Mouse (Mus musculus): Measurements from ENCODE around the gene Ttll12. TPM values are rescaled to one million over a fixed set of nuclear protein-coding genes. Genes with fewer than 3 reads are reported as not detected.

Ttll12 gene
- total RNA-seq, 4 experiments from 2014 or later, result 9.5 to 13.3 (median 11.7) TPM

GRCm38 (mm10) chr15:83593702-83594512 is 1.1 kb downstream of the Ttll12 start:
- no peak for DNase-seq (ENCODE audit: low spot score in 2 of 2)

- DNase-seq (ENCODE audit: low spot score in 2 of 2), result no peak
Observed at GRCm38 (mm10) chr15:83593189-83593585, 1.8 kb downstream of the Ttll12 start.

DNA sequence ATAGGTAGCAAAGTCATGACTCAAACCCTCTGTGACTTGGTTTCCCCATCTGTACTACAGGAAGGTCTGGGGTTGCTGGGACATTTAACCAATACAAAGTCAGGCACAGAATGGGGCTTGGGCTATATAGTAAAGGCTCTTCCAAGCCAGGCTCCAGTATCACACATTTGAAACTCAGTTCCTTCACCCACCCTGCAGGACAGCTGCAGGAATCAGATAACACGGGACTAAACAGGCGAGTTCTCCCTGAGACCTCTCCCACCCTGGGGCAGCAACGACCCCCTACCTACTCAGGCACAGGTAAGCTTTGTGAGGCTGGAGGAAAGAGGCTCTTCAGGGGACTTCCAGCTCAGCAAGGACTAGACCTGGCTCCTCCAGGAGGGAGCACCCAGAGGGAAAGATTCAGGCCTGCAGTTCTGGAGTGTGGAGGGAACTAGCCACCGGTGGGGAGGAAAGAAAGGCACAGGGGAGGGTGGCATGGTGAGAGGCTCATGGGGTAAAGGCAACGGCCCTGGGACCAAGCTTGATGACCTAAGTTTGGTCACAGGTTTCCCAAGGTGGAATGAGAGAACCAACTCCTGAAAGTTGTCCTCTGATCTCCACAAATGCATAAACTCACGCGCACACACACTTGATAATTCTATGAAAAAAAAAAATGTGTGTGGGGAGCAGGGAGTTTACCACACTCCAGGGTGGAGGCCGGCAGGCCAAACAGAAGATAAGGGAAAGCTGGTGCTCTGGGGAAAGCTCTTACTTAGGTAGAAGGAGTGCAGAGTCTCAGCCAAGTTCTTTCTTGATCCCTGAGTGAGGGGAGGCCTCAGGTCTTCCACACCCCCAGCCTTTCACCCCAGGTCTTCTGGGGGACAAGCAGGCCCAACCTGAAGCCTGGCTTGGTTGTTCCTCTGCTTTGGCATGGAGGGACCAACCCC is 2.4 kb downstream of the Ttll12 start:
- no peak for DNase-seq (ENCODE audit: low spot score in 2 of 2)

DNA sequence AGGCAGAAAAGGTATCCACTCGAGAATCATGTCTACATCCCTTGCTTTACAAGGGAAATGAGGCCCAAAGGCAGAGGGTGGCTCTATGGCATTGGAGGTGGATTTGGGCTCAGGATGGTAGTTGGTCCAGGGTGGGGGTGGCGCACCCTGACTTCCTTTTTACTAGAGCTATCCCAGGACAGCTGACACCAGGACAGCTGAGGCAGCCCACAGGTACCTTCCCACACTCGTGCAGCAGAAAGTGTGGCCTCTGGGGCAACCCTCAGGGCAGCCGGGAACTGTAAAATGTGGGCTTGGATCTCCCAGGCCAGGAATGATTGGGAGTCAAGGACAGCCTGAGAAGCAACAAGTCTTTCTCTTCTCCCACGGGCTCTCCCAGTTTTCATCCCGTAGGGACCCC is 3.2 kb downstream of the Ttll12 start:
- DNase-seq (ENCODE audit: low spot score in 2 of 2), result no peak

- no peak for DNase-seq (ENCODE audit: low spot score in 2 of 2)
Observed at GRCm38 (mm10) chr15:83590841-83591240, 4.1 kb downstream of the Ttll12 start.

- DNase-seq (ENCODE audit: low spot score in 2 of 2), result no peak
Observed at GRCm38 (mm10) chr15:83584741-83585220, 10.2 kb downstream of the Ttll12 start.

GRCm38 (mm10) chr15:83583419-83584156 is 11.4 kb downstream of the Ttll12 start:
- no peak for DNase-seq (ENCODE audit: low spot score in 2 of 2)

- DNase-seq (ENCODE audit: low spot score in 2 of 2), result no peak
Observed at GRCm38 (mm10) chr15:83582931-83583330, 12.0 kb downstream of the Ttll12 start.

GRCm38 (mm10) chr15:83576651-83577050 is 18.3 kb downstream of the Ttll12 start:
- DNase-seq (ENCODE audit: low spot score in 2 of 2), result no peak

GRCm38 (mm10) chr15:83575543-83575942 is 19.4 kb downstream of the Ttll12 start:
- no peak for DNase-seq (ENCODE audit: low spot score in 2 of 2)

- no peak for DNase-seq (ENCODE audit: low spot score in 2 of 2)
Observed at GRCm38 (mm10) chr15:83574731-83575351, 20.1 kb downstream of the Ttll12 start.

GRCm38 (mm10) chr15:83573606-83574005 is 21.4 kb downstream of the Ttll12 start:
- no peak for DNase-seq (ENCODE audit: low spot score in 2 of 2)

DNA sequence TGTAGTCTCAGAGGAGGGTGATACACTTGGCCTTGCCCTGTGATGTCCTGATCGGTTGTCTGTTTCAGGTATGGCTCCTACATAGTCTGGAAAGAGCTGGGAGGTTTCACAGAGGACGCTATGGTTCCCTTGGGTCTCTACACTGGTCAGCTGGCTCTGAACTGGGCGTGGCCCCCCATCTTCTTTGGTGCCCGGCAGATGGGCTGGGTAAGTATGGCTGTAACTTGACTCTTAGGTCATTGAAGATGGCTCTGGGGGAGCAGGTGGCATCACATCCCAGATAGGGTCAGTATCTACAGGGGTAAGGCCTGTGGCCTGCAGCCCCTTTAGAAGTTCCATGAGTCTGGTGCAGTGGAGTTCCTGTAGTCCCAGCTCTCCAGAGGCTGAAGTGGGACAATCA is 22.8 kb downstream of the Ttll12 start:
- DNase-seq (ENCODE audit: low spot score in 2 of 2), result no peak

- no peak for DNase-seq (ENCODE audit: low spot score in 2 of 2)
Observed at GRCm38 (mm10) chr15:83571636-83572035, 23.3 kb downstream of the Ttll12 start.

GRCm38 (mm10) chr15:83570641-83571040 is 24.3 kb downstream of the Ttll12 start:
- no peak for DNase-seq (ENCODE audit: low spot score in 2 of 2)

GRCm38 (mm10) chr15:83569682-83570081 is 25.3 kb downstream of the Ttll12 start:
- DNase-seq (ENCODE audit: low spot score in 2 of 2), result no peak

- no peak for DNase-seq (ENCODE audit: low spot score in 2 of 2)
Observed at GRCm38 (mm10) chr15:83568544-83568943, 26.4 kb downstream of the Ttll12 start.

- DNase-seq (ENCODE audit: low spot score in 2 of 2), result no peak
Observed at GRCm38 (mm10) chr15:83567728-83568127, 27.2 kb downstream of the Ttll12 start.

- no peak for DNase-seq (ENCODE audit: low spot score in 2 of 2)
Observed at GRCm38 (mm10) chr15:83566006-83566405, 29.0 kb downstream of the Ttll12 start.

DNA sequence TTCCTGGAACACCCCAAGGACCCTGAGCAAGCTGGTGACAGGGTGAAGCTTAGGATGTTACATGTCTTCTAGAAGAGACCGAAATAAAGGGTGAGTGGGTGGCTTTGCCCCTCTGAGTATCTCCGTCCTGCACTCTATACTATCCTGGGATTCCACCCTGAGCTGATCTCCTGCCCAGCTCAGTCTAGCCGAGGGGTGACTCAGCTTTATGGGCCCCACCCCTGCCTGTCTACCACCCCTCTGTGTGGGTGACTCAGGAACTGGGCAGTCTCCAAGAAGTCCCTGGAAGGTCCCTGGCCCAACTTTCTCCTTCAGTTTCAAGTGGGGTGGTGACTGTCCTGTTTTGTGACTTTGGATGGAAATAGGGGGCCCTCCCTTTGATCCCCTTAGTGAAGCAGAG is 29.5 kb downstream of the Ttll12 start:
- no peak for DNase-seq (ENCODE audit: low spot score in 2 of 2)
